Mouse (Mus musculus) cerebellum, postnatal 14 days (tissue): Measurements from ENCODE around the gene AI854703.

ENCODE experiments used
- DNase-seq, 2 experiments: peaks; one replicate each; pipeline ENCODE4 v3.0.0; 2021; ENCODE audit warnings: mixed read lengths in 2 of 2

The AI854703 gene

DNA sequence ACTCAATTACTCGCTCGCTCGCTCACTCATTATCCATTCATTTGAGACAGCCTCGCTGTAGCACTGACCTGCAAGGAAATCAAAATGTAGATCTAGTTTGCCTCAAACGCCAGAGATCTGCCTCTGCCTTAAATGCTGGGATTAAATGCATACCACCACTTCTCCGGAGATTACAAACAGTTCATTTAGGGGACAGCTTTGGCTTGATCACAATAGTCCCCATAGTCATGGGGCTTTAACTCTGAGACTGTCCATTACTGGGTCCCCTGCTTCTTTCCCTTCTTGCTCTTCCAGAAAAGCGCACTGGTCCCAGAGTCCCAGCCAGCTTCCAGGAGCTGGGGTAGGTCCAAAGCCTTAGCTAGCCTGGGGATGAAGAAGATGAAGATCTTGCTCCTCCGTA lies at the start of gene AI854703:
TSS of gene AI854703 (plus strand) at position 301 of the 400 bp plus-strand sequence.
- DNase-seq = no peak

DNA sequence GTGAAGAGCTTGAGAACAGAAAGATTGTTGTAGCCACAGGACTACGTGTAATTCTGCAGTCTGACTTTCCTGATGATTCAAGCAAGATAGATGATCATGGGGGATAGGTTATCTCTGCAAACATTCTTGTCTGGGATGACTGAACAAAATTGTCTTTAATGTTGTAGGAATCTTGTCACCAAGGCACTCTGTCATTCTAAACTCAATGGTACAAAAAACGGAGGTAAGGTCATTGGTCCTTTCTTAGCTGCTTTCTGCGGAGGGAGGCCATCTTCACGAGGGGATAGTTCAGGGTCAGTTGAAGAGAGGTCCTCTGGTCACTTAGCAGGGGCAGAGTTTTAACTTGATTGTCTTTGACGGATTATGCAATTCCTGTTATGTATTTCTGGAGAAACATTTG lies 47.8 kb upstream of the AI854703 start:
- no peak for DNase-seq

DNA sequence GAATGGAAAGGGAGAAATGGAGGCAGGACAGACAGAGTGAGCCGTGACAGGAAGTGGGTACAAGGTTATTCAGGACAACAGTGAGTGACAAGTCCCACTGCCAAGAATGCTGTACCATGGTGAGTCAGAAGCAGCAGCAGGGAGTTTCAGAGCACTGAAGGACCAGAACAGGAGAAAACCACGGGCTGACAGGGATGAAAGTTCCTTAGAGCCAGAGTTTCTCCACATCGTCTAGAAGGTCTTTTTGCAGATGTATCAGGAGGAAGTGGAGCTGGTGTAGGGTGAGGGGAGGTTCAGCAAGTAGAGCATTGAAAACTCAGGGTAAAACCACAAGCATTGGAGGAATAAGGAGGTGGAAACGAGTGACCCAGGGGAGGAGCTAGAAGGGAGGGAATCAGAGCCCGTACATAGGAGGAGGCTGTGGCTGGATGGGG lies 47.3 kb upstream of the AI854703 start:
- DNase-seq = no peak

DNA sequence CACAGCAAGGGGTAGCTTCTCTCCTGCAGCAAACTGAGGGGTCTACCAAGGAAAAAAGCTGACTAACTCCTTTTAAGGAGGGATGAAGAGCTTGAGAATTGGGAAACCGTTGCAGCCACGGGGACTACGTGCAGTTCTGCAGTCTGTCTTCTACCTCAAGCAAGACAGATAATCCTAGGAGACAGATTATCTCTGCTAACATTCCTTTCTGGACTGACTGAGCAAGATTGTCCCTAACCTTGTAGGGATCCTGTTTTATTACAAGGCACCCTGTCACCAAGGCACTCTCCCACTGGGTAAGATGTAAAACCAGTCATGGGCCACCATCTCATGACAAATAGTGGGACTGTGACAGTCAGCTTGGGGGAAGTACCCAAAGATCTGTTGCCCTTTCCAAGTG lies 45.3 kb upstream of the AI854703 start:
- DNase-seq = no peak

DNA sequence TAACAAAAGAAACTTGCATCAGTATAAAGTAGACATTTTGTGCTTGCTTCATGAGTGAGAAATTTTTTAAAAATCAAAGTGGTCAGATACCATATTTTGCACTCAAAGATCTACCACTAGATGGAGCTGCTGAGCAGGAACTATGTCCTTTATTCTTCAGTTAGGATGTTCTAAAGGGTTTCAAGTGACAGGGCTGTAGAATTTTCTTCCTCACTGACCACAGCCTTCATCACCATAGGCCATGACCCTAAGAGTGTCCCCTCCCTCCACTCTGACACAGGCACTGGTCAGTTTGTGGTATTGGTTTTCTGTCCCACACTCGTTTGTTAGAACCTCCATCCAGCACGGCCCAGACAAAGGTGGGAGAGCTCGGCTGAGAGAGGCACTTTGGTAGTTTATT lies 44.5 kb upstream of the AI854703 start:
- DNase-seq = peak; percentile 76

DNA sequence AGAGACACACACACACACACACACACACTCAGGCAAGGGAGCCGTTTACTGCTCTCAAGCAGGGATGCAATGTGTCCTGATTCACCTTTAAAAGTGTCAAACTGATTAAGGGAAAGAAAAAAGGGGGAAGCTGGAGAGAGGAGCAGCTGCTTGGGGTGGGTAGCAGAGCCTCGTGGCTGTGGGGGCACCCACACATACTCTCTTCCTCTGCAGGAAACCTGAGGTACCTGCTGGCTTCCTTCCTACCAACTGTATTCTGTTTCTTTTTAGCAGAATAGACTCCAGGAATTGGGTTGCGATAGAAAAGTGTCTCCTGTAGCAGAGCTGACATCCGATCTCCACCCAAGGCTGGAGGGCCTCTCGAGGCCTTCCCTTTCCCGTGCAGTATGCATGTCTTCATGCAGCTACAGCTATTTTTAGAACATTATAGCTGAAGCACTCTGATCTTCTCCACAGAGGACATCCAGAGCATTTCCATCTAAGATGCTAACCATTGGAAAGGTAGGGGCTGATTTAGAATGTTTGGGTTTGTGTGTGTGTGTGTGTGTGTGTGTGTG lies 37.3 kb upstream of the AI854703 start, which contains the start of gene Gm45021:
TSS of gene Gm45021 (plus strand) at position 417 of the 557 bp plus-strand sequence.
- no peak for DNase-seq

DNA sequence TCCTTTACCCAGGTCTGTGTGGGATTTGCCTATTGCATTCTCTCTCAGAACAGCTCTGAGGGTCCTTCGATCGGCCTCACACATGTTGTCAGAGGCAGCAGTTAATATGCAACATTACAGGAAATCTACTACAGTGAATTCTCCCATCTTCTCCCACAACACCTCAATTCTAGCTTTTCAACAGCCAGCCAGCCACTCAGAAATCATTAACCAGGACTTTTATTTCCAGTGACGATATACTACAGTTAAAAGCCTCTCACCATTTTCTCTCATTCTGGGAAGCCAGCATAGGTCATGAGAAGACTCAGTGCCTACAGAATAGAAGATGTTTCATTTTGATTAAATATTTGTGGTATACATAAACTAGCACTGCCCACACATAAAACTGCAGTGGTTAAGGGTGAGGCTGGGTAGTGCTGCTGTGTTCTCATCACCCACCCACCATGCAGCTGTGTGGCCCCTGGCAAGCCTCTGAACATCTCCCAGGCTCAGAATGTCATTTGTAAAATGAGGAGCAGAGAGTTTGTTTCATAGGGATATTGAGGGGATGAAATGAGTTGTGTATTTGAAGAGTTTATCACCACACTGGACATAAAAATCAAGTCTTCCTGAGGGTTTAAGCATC lies 35.2 kb upstream of the AI854703 start:
- no peak for DNase-seq

DNA sequence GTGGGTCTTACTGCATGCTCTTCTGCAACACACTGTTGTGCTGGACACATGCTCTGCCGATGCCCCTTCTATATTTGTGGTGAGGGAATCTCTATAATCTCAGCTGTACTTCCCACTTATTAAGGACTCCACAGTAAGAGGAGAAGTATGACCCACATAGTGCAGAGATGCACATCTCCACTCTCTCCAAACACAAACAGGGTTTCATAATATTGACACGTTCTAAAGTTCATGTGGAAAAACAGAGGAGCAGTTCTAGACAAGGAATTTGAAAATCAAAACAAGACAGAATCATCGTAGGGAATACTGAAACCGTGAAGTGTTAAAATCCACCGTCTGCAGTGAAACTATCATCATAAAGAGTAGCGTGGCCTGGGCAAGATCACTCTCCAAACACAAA lies 34.7 kb upstream of the AI854703 start:
- DNase-seq = no peak

DNA sequence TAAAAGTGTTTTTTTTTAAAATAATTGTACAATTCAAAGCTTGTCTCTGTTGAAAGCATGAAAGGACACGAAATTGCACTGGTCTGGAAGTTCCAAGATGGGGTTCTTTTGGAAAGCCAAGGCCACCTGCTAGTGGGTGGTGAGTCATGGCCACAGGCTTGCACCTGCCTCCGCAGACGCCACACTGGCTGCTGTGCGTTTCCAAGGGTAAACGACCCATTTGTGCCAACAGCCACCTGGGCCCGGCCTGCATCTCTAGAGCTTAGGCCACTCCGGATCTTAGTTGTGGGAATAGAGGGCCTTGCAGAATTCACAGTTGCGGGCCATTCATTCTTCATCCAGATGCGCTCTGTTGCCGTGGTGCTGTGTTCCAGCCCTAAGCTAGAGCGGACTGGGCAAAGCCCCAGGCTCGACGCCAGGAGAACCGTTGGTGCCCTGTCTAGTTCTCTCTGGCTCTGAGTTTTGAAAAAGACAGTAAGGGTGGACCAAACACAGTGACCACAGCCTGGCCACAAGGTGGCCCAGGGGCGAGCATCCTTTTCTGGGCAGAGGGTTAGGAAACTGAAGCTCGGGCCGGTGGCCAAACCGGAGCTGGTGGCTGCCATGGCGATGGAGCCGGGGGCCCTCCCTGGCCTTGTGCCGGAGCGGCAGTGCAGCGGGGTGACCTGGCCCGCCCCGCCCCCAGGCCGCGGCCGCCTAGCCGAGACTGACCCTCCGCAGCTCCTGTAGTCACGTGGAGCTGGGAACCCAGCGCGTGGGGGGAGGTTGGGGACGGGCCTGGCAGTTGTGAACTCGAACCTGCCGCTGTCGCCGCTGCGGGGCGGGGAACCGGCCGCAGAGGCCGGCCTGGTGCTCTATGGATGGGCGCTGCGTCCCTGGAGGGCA lies 33.2 kb upstream of the AI854703 start, which contains the start of the genes Repin1 and Gm44965:
TSS of gene Repin1 (plus strand) at position 726 of the 885 bp plus-strand sequence.
TSS of gene Gm44965 (plus strand) at position 784 of the 885 bp plus-strand sequence.
- peak; percentile 99 to 100 for DNase-seq

DNA sequence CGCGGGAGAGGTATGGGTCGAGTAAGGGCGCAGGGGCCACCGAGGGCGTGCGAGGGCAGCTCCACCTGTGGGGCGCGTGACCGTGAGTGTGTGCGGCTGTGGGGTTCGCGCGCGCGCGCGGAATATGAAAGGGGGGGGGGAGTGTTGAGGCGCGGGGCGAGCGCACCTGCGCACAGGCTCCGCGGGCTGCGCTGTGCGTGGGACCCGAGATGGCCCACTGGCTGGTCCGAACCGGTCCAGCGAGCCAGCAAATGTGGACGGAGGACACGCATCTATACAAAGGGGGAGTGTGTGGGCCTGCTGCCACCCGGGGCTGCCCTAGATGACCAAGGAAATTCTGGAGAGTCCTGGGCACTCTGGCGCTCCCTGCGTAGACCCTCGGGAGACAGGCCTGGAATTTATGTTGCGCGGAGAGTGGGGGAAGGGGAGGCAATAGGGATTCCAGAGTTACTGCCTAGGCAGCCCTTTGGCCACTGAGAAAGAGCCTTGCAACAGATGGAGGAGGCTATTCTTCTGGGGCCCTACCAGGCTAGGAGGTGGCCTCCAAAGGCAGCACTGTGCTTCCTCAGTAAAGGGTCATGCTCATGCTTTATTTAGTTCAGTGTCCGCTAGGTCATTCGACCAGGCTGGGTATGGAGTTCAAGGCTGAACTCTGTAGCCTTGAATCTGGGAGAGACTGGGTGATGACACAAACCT lies 32.4 kb upstream of the AI854703 start:
- no peak for DNase-seq

DNA sequence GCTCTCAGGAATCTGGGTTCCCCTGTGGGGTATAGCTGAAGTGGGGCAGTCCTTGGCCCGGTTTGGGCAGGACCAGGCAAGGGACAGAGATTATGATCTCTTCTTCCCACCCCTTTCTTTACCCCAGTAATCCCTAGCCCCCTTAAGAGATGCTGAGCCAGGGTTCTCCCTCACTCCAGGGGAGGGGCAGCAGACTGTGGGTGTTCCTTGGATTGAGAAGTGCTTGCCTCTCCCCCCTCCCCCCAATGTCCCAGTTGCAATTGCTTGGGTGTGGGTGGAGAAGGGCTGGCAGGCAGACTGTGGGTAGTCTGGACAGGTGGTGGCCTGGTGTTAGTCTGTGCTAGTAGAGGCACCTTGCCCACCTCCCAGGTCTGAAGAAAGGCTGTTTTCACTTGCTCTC lies 31.3 kb upstream of the AI854703 start:
- DNase-seq = peak; percentile 34 to 42

DNA sequence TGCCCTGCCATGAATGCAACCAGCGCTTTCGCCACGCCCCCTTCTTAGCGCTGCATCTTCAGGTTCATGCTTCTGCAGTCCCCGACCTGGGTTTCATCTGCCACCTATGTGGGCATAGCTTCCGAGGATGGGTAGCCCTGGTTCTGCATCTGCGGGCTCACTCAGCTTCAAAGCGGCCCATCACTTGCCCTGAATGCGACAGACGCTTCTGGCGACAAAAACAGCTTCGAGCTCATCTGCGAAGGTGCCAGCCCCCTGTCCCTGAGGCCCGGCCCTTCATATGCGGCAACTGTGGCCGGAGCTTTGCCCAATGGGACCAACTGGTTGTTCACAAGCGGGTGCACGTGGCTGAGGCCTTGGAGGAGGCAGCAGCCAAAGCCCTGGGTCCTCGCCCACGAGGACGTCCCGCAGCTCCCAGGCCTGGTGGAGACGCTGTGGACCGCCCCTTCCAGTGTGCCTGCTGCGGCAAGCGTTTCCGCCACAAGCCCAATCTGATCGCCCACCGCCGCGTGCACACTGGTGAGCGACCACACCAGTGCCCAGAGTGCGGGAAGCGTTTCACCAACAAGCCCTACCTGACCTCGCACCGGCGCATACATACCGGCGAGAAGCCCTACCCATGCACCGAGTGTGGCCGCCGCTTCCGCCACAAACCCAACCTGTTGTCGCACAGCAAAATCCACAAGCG lies 29.9 kb upstream of the AI854703 start:
- peak in 1 of 2 experiments; percentile 24 for DNase-seq

DNA sequence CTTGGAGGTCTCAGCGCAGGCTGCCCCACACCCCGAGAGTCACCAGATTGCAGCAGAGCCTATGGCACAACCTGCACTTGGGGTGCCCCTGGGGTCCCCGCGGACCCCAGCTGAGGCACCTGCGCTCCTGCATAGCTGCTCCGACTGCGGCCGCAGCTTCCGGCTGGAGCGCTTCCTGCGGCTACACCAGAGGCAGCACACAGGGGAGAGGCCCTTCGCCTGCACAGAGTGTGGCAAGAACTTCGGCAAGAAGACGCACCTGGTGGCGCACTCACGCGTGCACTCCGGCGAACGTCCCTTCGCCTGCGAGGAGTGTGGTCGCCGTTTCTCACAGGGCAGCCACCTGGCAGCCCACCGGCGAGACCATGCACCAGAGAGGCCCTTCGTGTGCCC lies 29.3 kb upstream of the AI854703 start:
- DNase-seq = no peak

DNA sequence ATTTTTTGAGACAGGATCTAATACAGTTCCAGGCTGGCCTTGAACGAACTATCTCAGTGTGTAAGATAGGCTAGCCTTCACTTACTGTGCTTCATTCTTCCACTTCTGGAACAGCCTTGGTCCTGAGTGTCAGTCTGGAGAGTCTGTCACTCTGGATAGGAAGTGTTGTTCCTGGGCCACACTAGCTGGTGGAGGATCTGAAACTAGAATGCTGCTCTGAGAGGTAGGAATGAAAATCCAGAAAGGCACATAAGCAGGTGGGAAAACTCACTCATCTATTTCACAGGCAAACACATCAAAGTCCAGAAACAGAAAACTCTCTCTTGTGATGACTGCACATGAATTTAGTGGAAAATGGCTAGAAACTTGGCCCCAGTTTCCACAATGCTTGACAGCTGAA lies 26.0 kb upstream of the AI854703 start:
- DNase-seq = no peak

DNA sequence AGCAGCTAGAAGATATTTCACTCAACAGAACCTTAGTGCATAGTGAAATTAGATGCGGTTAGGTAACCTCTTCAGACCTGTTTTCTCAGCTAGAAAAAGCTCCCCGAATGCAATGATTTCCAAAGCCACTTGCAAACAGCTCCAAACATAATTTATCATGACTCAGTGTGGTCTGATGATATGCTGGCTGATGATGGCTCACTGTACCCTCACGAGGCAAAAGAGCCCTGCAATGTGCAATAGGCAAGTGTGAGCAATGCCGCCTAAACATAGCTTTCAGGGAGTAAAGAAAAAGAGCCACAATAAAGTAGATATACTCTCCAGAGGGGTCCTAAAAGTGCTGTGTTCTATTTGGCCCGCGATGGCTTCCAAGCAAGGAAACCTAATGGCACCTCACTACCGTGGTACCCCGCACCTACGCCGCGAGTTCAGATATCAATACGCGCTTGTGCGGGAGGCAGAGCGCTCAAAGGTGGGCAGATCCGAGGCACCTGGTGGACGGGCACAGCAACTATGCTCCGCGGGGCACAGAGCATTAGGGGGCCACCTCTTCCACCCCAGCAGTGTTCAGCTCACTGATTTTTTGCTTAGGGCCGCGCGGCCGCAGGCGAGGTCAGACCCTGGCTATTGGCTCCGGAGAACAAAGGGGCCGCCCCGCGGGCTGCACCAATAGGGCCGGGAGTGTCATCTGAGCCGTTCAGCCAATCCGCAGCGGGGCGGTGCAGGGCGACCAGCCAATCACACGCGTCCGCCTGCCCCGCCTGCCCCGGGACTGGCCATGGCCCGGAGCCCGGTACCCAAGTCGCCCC lies 25.1 kb upstream of the AI854703 start, which contains the start of gene Zfp775:
TSS of gene Zfp775 (plus strand) at position 793 of the 809 bp plus-strand sequence.
- DNase-seq = peak; percentile 99

DNA sequence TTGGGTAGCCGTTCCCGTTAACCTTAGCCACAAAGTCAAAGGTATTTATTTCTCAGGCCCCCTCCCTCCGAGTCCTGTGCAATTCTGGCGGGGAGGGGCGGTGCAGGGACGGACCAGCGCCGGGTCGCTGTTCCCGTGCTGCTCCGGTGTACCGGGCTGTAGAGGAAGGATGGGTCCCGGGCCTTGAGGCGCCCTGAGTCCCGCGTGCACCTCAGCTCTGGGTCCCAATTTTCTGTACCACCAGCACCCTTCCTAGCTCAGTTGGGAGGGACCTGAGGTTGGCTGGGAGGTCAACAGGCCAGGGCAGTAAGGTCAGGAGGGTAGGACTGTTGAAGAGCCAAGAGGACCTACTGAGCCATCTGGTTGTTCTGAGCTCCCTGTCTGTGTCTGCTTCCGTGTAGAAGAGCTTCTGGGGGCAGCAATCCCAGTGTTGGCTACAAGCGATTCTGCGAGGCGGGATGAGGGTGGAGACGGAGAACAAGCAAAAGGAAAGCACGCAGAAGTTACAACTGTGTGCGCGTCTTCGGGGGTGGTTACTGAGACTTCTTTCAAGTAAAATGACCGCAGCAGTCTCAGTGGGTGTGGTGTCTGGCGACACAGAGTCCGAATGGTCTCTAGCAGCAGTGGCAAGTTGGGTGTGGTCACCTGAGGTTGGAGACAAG lies 24.4 kb upstream of the AI854703 start:
- DNase-seq = peak in 1 of 2 experiments; percentile 64

DNA sequence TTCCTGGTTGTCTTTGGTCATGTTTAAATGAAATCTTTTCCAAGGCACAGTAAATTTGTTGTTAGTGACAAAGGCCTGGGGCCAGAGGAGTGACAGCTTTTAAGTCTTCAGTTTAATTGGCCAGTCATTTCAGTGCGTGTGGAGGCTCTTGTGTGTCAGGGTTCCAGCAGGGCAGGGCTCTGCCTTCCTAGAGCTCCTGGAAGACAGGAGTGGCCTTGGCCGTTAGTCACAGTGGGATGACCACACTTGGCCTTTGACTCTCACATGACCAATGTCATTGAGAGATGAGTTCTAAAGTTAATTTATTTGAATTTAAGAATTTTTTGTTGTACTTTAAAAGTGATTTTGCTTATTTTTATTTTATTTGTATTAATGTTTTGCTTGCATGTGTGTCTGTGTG lies 18.4 kb upstream of the AI854703 start:
- no peak for DNase-seq

DNA sequence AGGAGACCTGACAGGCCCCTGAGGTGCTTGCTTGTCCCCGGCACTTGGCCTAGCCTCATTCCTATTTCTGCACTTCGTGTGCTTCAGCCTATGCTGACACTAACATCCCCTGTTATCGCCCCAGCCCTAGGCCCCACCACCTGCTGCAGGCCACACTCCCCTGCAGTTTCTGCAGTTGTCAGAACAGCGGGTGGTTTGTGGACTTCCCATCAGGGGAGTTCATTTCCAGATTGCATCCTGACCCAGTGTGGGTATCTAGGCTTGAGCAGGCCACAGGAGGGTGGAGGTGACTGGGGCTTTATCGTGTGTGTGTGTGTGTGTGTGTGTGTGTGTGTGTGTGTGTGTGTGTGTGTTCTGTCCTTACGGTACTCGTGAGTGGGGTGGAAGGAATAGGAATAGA lies 17.1 kb upstream of the AI854703 start:
- DNase-seq = no peak

DNA sequence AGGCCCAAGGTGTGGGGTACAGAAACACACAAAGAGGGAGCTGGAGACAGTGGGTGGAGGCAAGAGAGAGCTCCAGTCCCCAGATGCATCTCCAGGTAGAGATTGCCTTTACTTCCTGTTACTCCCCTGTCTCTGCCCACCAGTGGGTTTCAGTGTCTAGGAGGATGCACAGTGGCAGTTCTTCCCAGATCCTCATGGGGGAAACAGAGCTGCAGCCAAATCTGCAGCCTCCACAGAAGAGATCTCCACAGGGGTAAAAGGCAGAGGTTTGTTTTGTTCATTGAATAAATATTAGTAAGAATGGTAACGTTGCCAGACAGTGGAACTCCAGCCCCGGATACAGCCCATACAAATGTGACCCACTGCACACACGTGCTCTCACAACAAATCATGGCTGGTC lies 15.9 kb upstream of the AI854703 start:
- DNase-seq = no peak

DNA sequence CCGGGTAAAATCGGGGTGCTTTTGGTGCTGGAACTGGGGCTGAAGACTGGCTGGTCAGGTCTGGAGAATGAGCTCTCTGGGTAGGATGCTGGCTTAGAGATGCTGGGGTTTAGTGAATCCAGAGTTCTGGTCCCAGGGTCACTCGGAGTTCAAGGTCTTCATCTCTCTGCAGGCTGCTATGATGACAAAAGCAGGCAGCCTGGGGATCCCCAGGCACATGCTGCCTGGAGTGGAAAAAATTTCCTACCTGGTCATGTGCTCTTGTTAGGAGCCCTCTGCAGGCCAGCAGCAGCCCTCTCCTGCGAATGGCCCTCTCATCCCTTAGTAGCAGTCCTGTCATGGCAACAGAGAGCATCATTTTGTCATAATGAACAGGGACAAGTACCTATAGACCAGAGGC lies 13.1 kb upstream of the AI854703 start:
- no peak for DNase-seq

DNA sequence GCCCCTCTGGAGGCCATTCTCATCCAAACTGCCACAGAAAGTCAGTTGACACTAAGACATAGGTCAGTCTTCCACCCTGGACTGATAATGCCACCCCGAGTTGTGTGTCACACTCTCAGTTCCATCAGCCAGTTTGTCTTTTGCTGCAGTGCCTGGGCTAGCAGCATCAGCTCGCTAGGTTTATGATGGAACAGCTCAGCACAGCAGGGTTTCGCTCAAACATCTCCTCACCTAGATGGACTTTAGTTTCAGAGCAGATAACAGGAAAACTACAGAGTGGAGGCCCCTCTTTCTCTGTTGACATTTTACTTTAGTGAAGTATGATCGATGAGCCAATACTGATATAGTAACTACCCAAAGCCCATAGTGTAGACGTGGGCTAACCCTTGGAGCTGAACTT lies 11.8 kb upstream of the AI854703 start:
- no peak for DNase-seq
